Mouse (Mus musculus) heart, embryonic 14.5 days (tissue): ENCODE measurements at regions not wholly inside any gene's neighbourhood (a gene's known extent, or its start where the extent isn't known, plus 50 kb on each side); places are given as distances from the start of the nearest gene placed in this dataset.

ENCODE experiments used
- ATAC-seq: fragments of 200-750 bp; cut with Nextera tagmentation; 2 replicates; pipeline ENCODE4 v1.8.0; 2017; ENCODE audit warnings: low read depth, moderate TSS enrichment; ENCODE audit not compliant: insufficient number of reproducible peaks, insufficient read depth, low FRiP score
- H3K27ac ChIP-seq, 2 experiments: fragments of 200-500 bp in 1 of 2; fragments of 300-500 bp in 1 of 2; sonication (generic) in 1 of 2; replicated peaks in 1 of 2; 2 replicates each; pipeline ENCODE4 v1.5.1; 2012 to 2014; ENCODE audit warnings: low read depth in 2 of 2, low read length in 2 of 2, control low read depth in 1 of 2, mild to moderate bottlenecking in 1 of 2, mixed read lengths in 1 of 2; ENCODE audit not compliant: control insufficient read depth in 1 of 2, insufficient read depth in 1 of 2
- H3K27me3 ChIP-seq: fragments of 300-500 bp; sonication (generic); 2 replicates; pipeline ENCODE4 v1.6.1; 2014; ENCODE audit warnings: mild to moderate bottlenecking, low read length, control low read depth; ENCODE audit not compliant: control insufficient read depth, insufficient read depth
- H3K36me3 ChIP-seq: fragments of 300-500 bp; sonication (generic); 2 replicates; pipeline ENCODE4 v1.6.1; 2014; ENCODE audit warnings: mild to moderate bottlenecking, control low read depth, low read length, mixed read lengths; ENCODE audit not compliant: control insufficient read depth, insufficient read depth
- H3K4me1 ChIP-seq, 2 experiments: fragments of 200-500 bp in 1 of 2; fragments of 300-500 bp in 1 of 2; sonication (generic) in 1 of 2; 2 replicates each; pipeline ENCODE4 v1.6.1; 2012 to 2014; ENCODE audit warnings: low read length in 2 of 2, control low read depth in 1 of 2, mixed read lengths in 1 of 2; ENCODE audit not compliant: control insufficient read depth in 2 of 2, insufficient read depth in 2 of 2
- H3K4me2 ChIP-seq: fragments of 300-500 bp; sonication (generic); 2 replicates; pipeline ENCODE4 v1.6.1; 2014; ENCODE audit warnings: mild to moderate bottlenecking, low read length
- H3K4me3 ChIP-seq, 2 experiments: fragments of 200-500 bp in 1 of 2; fragments of 300-500 bp in 1 of 2; sonication (generic) in 1 of 2; 2 replicates each; pipeline ENCODE4 v1.5.1; 2012 to 2014; ENCODE audit warnings: low read length in 2 of 2, mild to moderate bottlenecking in 2 of 2, control low read depth in 1 of 2, low read depth in 1 of 2, moderate library complexity in 1 of 2; ENCODE audit not compliant: control insufficient read depth in 1 of 2, insufficient read depth in 1 of 2
- H3K9ac ChIP-seq: fragments of 300-500 bp; sonication (generic); 2 replicates; pipeline ENCODE4 v1.6.1; 2014; ENCODE audit warnings: mild to moderate bottlenecking, low read length
- H3K9me3 ChIP-seq: fragments of 300-500 bp; sonication (generic); 2 replicates; pipeline ENCODE4 v1.6.1; 2016; ENCODE audit warnings: low read length, control low read depth; ENCODE audit not compliant: control insufficient read depth
- WGBS: fragments of 180-500 bp; shearing (Covaris S2); extraction: QIAGEN DNeasy Blood & Tissue Kit; methylation state at CpG from one replicate; pipeline ENCODE4 v1.1.7; 2014; 5-methylcytosine and 5-hydroxymethylcytosine counted together

GRCm38 (mm10) chr9:30552721-30553120, 125.8 kb downstream of the Snx19 start:
- Histone ChIP-seq H3K4me2 (no peak overlapping the region), H3K27ac (no peak overlapping the region), H3K4me1 (no peaks in the 10 kb centered on the region), H3K9ac (no peak overlapping the region), H3K36me3 (no peaks in the 10 kb centered on the region), H3K4me3 (no peak overlapping the region), H3K9me3 (no peaks in the 10 kb centered on the region), H3K27me3 (no peaks in the 10 kb centered on the region)
- 86% methylated on average over 8 of the region's 8 CpGs for WGBS
- no peak for ATAC-seq

- no peaks in the 10 kb centered on the region for H3K36me3 ChIP-seq
- ATAC-seq: no peak
Measured at GRCm38 (mm10) chr9:30549892-30550515, 123.1 kb downstream of the Snx19 start.

GRCm38 (mm10) chr9:30539858-30540257, 113.0 kb downstream of the Snx19 start:
- Histone ChIP-seq H3K9me3 (no peaks in the 10 kb centered on the region), H3K27me3 (no peaks in the 10 kb centered on the region), H3K9ac (no peak overlapping the region), H3K36me3 (no peaks in the 10 kb centered on the region), H3K27ac (no peak overlapping the region), H3K4me1 (peaks cover 5% of the 10 kb centered on the region in 2 experiments; a peak in 2 of 4 replicates), H3K4me3 (no peak overlapping the region), H3K4me2 (no peak overlapping the region)
- 76% methylated on average over 6 of the region's 6 CpGs for WGBS
- no peak for ATAC-seq

More at GRCm38 (mm10) chr9:30549892-30550515, 123.1 kb downstream of the Snx19 start:
- H3K4me2 ChIP-seq: no peak overlapping the region
- H3K9ac ChIP-seq: no peak overlapping the region
- H3K27ac ChIP-seq: no peak overlapping the region
- no peaks in the 10 kb centered on the region for H3K27me3 ChIP-seq
- WGBS: 67% methylated on average over 5 of the region's 5 CpGs
- H3K9me3 ChIP-seq: no peaks in the 10 kb centered on the region
- H3K4me1 ChIP-seq: no peaks in the 10 kb centered on the region
- no peak overlapping the region for H3K4me3 ChIP-seq

- H3K27me3 ChIP-seq: no peaks in the 10 kb centered on the region
- H3K27ac ChIP-seq: no peak overlapping the region
- no peaks in the 10 kb centered on the region for H3K36me3 ChIP-seq
- peaks cover 5% of the 10 kb centered on the region in 2 experiments; a peak in 2 of 4 replicates for H3K4me1 ChIP-seq
- 55% methylated on average over 8 of the region's 8 CpGs for WGBS
- H3K9ac ChIP-seq: no peak overlapping the region
- no peak overlapping the region for H3K4me2 ChIP-seq
- no peak overlapping the region for H3K4me3 ChIP-seq
- no peak for ATAC-seq
- H3K9me3 ChIP-seq: no peaks in the 10 kb centered on the region
Measured at GRCm38 (mm10) chr9:30536508-30537100, 109.7 kb downstream of the Snx19 start.

- no peaks in the 10 kb centered on the region for H3K36me3 ChIP-seq
- H3K4me2 ChIP-seq: no peak overlapping the region
- no peak for ATAC-seq
- H3K9me3 ChIP-seq: no peaks in the 10 kb centered on the region
- no peak overlapping the region for H3K4me3 ChIP-seq
- no peaks in the 10 kb centered on the region for H3K27me3 ChIP-seq
- no peak overlapping the region for H3K27ac ChIP-seq
- WGBS: 65% methylated on average over 4 of the region's 4 CpGs
- no peak overlapping the region for H3K9ac ChIP-seq
- peaks cover 5% of the 10 kb centered on the region in 2 experiments; a peak in 2 of 4 replicates for H3K4me1 ChIP-seq
Measured at GRCm38 (mm10) chr9:30534961-30535360, 108.1 kb downstream of the Snx19 start.

GRCm38 (mm10) chr9:30533780-30534343, 107.0 kb downstream of the Snx19 start:
- whole genome bisulfite sequencing: 72% methylated on average over 11 of the region's 11 CpGs
- H3K27ac ChIP-seq: no peak overlapping the region
- ATAC-seq: no peak
- H3K36me3 ChIP-seq: no peaks in the 10 kb centered on the region
- H3K4me3 ChIP-seq: no peak overlapping the region
- peaks cover 5% of the 10 kb centered on the region in 2 experiments; a peak in 2 of 4 replicates for H3K4me1 ChIP-seq
- H3K4me2 ChIP-seq: no peak overlapping the region
- no peaks in the 10 kb centered on the region for H3K27me3 ChIP-seq
- no peak overlapping the region for H3K9ac ChIP-seq
- no peaks in the 10 kb centered on the region for H3K9me3 ChIP-seq

- no peak overlapping the region for H3K9ac ChIP-seq
- H3K36me3 ChIP-seq: no peaks in the 10 kb centered on the region
- ATAC-seq: no peak
- H3K4me1 ChIP-seq: peaks cover 5% of the 10 kb centered on the region in 2 experiments; a peak in 2 of 4 replicates
- no peak overlapping the region for H3K27ac ChIP-seq
- no peak overlapping the region for H3K4me2 ChIP-seq
- H3K27me3 ChIP-seq: no peaks in the 10 kb centered on the region
- WGBS: 65% methylated on average over 9 of the region's 9 CpGs
- H3K4me3 ChIP-seq: no peak overlapping the region
- no peaks in the 10 kb centered on the region for H3K9me3 ChIP-seq
Measured at GRCm38 (mm10) chr9:30533091-30533779, 106.3 kb downstream of the Snx19 start.
